Mouse (Mus musculus) mesoderm, embryonic 11.5 days (tissue): ENCODE measurements at regions not wholly inside any gene's neighbourhood (a gene's known extent, or its start where the extent isn't known, plus 50 kb on each side); places are given as distances from the start of the nearest gene placed in this dataset.

Experiments used
- DNase-seq: peaks from one replicate; pipeline ENCODE4 v3.0.0-alpha.2; 2012; ENCODE audit warnings: low read depth, low spot score

GRCm38 (mm10) chr12:35724132-35724531 lies 189.3 kb upstream of the Ahr start:
- no peak for DNase-seq

GRCm38 (mm10) chr12:35712671-35713070 lies 177.8 kb upstream of the Ahr start:
- no peak for DNase-seq

GRCm38 (mm10) chr12:35711549-35712070 lies 176.8 kb upstream of the Ahr start:
- no peak for DNase-seq

- DNase-seq, result no peak
Observed at GRCm38 (mm10) chr12:35710323-35710722, 175.5 kb upstream of the Ahr start.

- no peak for DNase-seq
Observed at GRCm38 (mm10) chr12:35703479-35703878, 168.6 kb upstream of the Ahr start.

GRCm38 (mm10) chr12:35702674-35703073 lies 167.8 kb upstream of the Ahr start:
- DNase-seq, result no peak

- DNase-seq, result no peak
Observed at GRCm38 (mm10) chr12:35694253-35694652, 159.4 kb upstream of the Ahr start.

GRCm38 (mm10) chr12:35690914-35691313 lies 156.1 kb upstream of the Ahr start:
- no peak for DNase-seq

GRCm38 (mm10) chr12:35686231-35686630 lies 151.4 kb upstream of the Ahr start:
- DNase-seq, result no peak

- DNase-seq, result no peak
Observed at GRCm38 (mm10) chr12:35685189-35685588, 150.4 kb upstream of the Ahr start.

GRCm38 (mm10) chr12:35681864-35682449 lies 147.1 kb upstream of the Ahr start:
- DNase-seq, result no peak

- DNase-seq, result no peak
Observed at GRCm38 (mm10) chr12:35679903-35680302, 145.1 kb upstream of the Ahr start.

GRCm38 (mm10) chr12:35679025-35679424 lies 144.2 kb upstream of the Ahr start:
- no peak for DNase-seq

GRCm38 (mm10) chr12:35674487-35674886 lies 139.6 kb upstream of the Ahr start:
- DNase-seq, result peak; percentile 15

- no peak for DNase-seq
Observed at GRCm38 (mm10) chr12:35670980-35671379, 136.1 kb upstream of the Ahr start.

GRCm38 (mm10) chr12:35668716-35669115 lies 133.9 kb upstream of the Ahr start:
- DNase-seq, result no peak

- no peak for DNase-seq
Observed at GRCm38 (mm10) chr12:35667705-35668104, 132.9 kb upstream of the Ahr start.

- DNase-seq, result no peak
Observed at GRCm38 (mm10) chr12:35667218-35667617, 132.4 kb upstream of the Ahr start.

GRCm38 (mm10) chr12:35666062-35666461 lies 131.2 kb upstream of the Ahr start:
- DNase-seq, result no peak

GRCm38 (mm10) chr12:35663062-35663461 lies 128.2 kb upstream of the Ahr start:
- DNase-seq, result no peak

GRCm38 (mm10) chr12:35656563-35656962 lies 121.7 kb upstream of the Ahr start:
- no peak for DNase-seq

GRCm38 (mm10) chr12:35649772-35650171 lies 114.9 kb upstream of the Ahr start:
- DNase-seq, result no peak

GRCm38 (mm10) chr12:35642473-35642872 lies 107.6 kb upstream of the Ahr start:
- no peak for DNase-seq

GRCm38 (mm10) chr12:35641741-35642140 lies 106.9 kb upstream of the Ahr start:
- DNase-seq, result no peak
